Comparison of ENCODE assay signal across 21 mouse cellular contexts in genomic region chr9:107465657-107466056, GRCm38 (mm10).
DNase-seq lines count a peak whose midpoint lies in the region; ATAC-seq and TF ChIP-seq lines count a peak whose summit lies in the region.
"Had no signal": no experiment of that assay in that cellular context is flagged by ENCODE, and none has a peak within 500 bp of the region (broad histone marks: within the 10 kb centered on the region; RNA-seq: fewer than 3 reads in every experiment).

No protein-coding gene starts in this region.

- no peaks in the 10 kb centered on the region for H3K27me3 ChIP-seq in cerebellum, adult 2 months (ENCODE audit: control insufficient read depth, insufficient read depth, low read length)
- 0 out of 2 replicates have a peak, but pooled peaks cover 3% of the 10 kb centered on the region for H3K27me3 ChIP-seq in heart, embryonic 11.5 days (ENCODE audit: control insufficient read depth, insufficient read depth, low read length)
- no peaks in the 10 kb centered on the region; the same call in 1 of the 2 replicates for H3K27me3 ChIP-seq in midbrain, embryonic 11.5 days (ENCODE audit: control insufficient read depth, insufficient read depth, low read length)

- no peak for ATAC-seq in heart, embryonic 11.5 days (replicated peaks; ENCODE audit: insufficient number of reproducible peaks, low FRiP score, low TSS enrichment)
- peak; percentile 40 for ATAC-seq in midbrain, embryonic 11.5 days (ENCODE audit: low FRiP score)
- ATAC-seq: CD4-positive, CD25-positive, alpha-beta regulatory T cell, adult 4 months; forebrain, embryonic 16.5 days; liver, embryonic 12.5 days had no signal

- peak overlapping the region; percentile 22; the same call in 1 of the 2 replicates for H3K9ac ChIP-seq in heart, embryonic 11.5 days (ENCODE audit: low read depth, low read length)
- H3K9ac ChIP-seq in midbrain, embryonic 11.5 days (ENCODE audit: low read length), result no peak overlapping the region
- H3K9ac ChIP-seq: liver, embryonic 12.5 days; lung, embryonic 15.5 days had no signal

- H3K27ac ChIP-seq in cerebellum, adult 2 months (ENCODE audit: insufficient read depth, low read length), result no peak overlapping the region
- H3K27ac ChIP-seq in heart, embryonic 11.5 days (ENCODE audit: low read depth, low read length), result 0 out of 2 replicates have a peak overlapping the region, but pooled peaks have one; percentile 18
- no peak overlapping the region for H3K27ac ChIP-seq in midbrain, embryonic 11.5 days (ENCODE audit: low read depth, low read length)
- H3K27ac ChIP-seq: gastrocnemius, adult 2 months; layer of hippocampus, adult 2 months; left cerebral cortex, adult 2 months; liver, embryonic 12.5 days; lung, embryonic 15.5 days; macrophage had no signal

- no peaks in the 10 kb centered on the region for H3K9me3 ChIP-seq in heart, embryonic 11.5 days (replicated peaks; ENCODE audit: control insufficient read depth, low read length)
- H3K9me3 ChIP-seq in midbrain, embryonic 11.5 days (ENCODE audit: control insufficient read depth, low read length), result no peaks in the 10 kb centered on the region
- H3K9me3 ChIP-seq: G1E; liver, embryonic 12.5 days; lung, embryonic 15.5 days had no signal

- WGBS in cerebellum, adult 2 months, result 6% methylated on average over 6 of the region's 6 CpGs
- WGBS in heart, embryonic 11.5 days (ENCODE audit: insufficient replicate concordance), result 25% methylated on average over 6 of the region's 6 CpGs
- WGBS in midbrain, embryonic 11.5 days, result 21% methylated on average over 6 of the region's 6 CpGs

- TF ChIP-seq POLR2A in cerebellum, adult 2 months (IDR thresholded peaks at IDR 0.05; ENCODE audit: borderline replicate concordance, insufficient read depth, low read length), result no peak

- H3K4me2 ChIP-seq in heart, embryonic 11.5 days, result no peak overlapping the region
- H3K4me2 ChIP-seq in midbrain, embryonic 11.5 days, result no peak overlapping the region
- H3K4me2 ChIP-seq: liver, embryonic 12.5 days; lung, embryonic 15.5 days had no signal

- peak; percentile 37 to 38 for DNase-seq in cerebellum, adult 2 months
- DNase-seq in cerebellum, postnatal 4 days (ENCODE audit: low spot score in 2 of 2), result no peak
- DNase-seq in heart, adult 11 months, result no peak
- DNase-seq in brain, adult 2 months (ENCODE audit: low read depth, low spot score), result peak; percentile 65
- DNase-seq in midbrain, embryonic 11.5 days (ENCODE audit: low spot score, missing footprints), result peak; percentile 91
- DNase-seq in ovary, postnatal 36 days (ENCODE audit: low spot score), result no peak
- DNase-seq in right cerebral cortex, adult 18-20 months, result no peak
- DNase-seq: adrenal gland, adult 2 months; cerebellum, adult 11 months; gastrocnemius, adult 2 months; kidney, adult 18-20 months; kidney, postnatal 10 days had no signal

- peaks cover 41% of the 10 kb centered on the region for H3K4me1 ChIP-seq in cerebellum, adult 2 months (ENCODE audit: control insufficient read depth, insufficient read depth, low read length)
- peaks cover 32% of the 10 kb centered on the region for H3K4me1 ChIP-seq in heart, embryonic 11.5 days (ENCODE audit: control insufficient read depth, insufficient read depth, low read length)
- peaks cover 26% of the 10 kb centered on the region for H3K4me1 ChIP-seq in midbrain, embryonic 11.5 days (ENCODE audit: control insufficient read depth, insufficient read depth, low read length)
- H3K4me1 ChIP-seq: lung, embryonic 15.5 days had no signal

- H3K4me3 ChIP-seq in cerebellum, adult 2 months (replicated peaks; ENCODE audit: insufficient read depth, low read depth, low read length), result no peak overlapping the region
- no peak overlapping the region for H3K4me3 ChIP-seq in heart, embryonic 11.5 days (ENCODE audit: low read depth, low read length)
- no peak overlapping the region for H3K4me3 ChIP-seq in midbrain, embryonic 11.5 days (ENCODE audit: low read depth, low read length)
- H3K4me3 ChIP-seq: gastrocnemius, adult 2 months; layer of hippocampus, adult 2 months; left cerebral cortex, adult 2 months; liver, embryonic 12.5 days; lung, embryonic 15.5 days had no signal

- no peaks in the 10 kb centered on the region for H3K36me3 ChIP-seq in heart, embryonic 11.5 days (ENCODE audit: control insufficient read depth, insufficient read depth, low read length)
- H3K36me3 ChIP-seq in midbrain, embryonic 11.5 days (ENCODE audit: control insufficient read depth, insufficient read depth, low read length), result no peaks in the 10 kb centered on the region
- H3K36me3 ChIP-seq: G1E; liver, embryonic 12.5 days; lung, embryonic 15.5 days had no signal

- TF ChIP-seq CTCF in cerebellum, adult 2 months (IDR thresholded peaks at IDR 0.05; ENCODE audit: borderline replicate concordance, insufficient read depth, low read depth, low read length), result no peak

Comparison
In these comparisons a context has a peak if more than half of its experiments do, and no peak if none do; other contexts are left out.
1. DNase-seq: peak in cerebellum, adult 2 months (2 of 2), brain, adult 2 months (single experiment) and midbrain, embryonic 11.5 days (single experiment); none in cerebellum, postnatal 4 days (0 of 2), heart, adult 11 months (single experiment), ovary, postnatal 36 days (single experiment) and right cerebral cortex, adult 18-20 months (single experiment).